Mouse (Mus musculus) heart, adult 2 months (tissue): ENCODE data around the gene AI597479.

Experiments
- CTCF ChIP-seq: fragments of 200-600 bp; IDR thresholded peaks from 2 replicates; pipeline ENCODE4 v1.8.1; 2022; ENCODE audit warnings: antibody characterized with exemption, mild to moderate bottlenecking, moderate library complexity
- EP300 ChIP-seq: fragments of 200-500 bp; IDR thresholded peaks from 2 replicates; pipeline ENCODE4 v1.6.1; 2011; ENCODE audit warnings: low read depth, low read length, control low read depth; ENCODE audit not compliant: insufficient read depth
- POLR2A ChIP-seq: fragments of 200-500 bp; IDR thresholded peaks from 2 replicates; pipeline ENCODE4 v1.6.1; 2011; ENCODE audit warnings: mild to moderate bottlenecking, low read depth, low read length, control low read depth; ENCODE audit not compliant: insufficient read depth

DNA sequence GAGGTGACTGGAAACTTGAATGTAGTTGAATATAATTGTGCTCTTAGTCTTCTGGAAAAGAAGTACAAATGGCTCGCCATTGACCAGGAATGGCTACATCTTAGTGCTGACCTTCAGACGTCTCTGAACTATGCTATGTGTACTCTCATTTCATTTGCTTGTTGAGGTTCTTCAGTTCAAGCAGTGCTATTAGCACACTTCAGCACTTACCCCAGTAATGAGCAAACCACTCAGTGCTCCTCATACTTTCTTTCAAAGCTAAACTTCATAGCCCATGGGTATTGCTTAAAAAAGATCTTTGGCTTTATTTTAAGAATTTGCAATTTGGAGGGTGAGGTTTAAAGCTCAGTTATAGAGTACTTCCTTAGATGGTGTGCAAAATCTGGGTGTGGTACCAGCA lies 10.2 kb downstream of the AI597479 start:
- TF ChIP-seq EP300 (no peak), POLR2A (no peak), CTCF (no peak)
